Mouse (Mus musculus) heart, postnatal 10 days (tissue): ENCODE measurements around the gene Adam15. TPM values are rescaled to one million over a fixed set of nuclear protein-coding genes. Genes with fewer than 3 reads are reported as not detected.

Experiments used
- DNase-seq, 2 experiments: peaks; one replicate each; pipeline ENCODE4 v3.0.0; 2021
- intact Hi-C: fragments of 180-260 bp; cut with DNase I; formaldehyde crosslinking; loops from one replicate; pipeline ENCODE4 v1.15.1; 2025
- total RNA-seq, 2 experiments: library from RNA; stranded (reverse); gene quantifications; 2 replicates each; pipeline ENCODE4 v1.2.3; 2021

Adam15 gene
- total RNA-seq, 2 experiments from 2014 or later, result 101 to 118 TPM

- DNase-seq, result no peak
- intact Hi-C loops, result no loop called here
Measured at GRCm38 (mm10) chr3:89330346-89330745, 19.4 kb downstream of the Adam15 start.

- intact Hi-C loops, result no loop called here
- no peak for DNase-seq
Measured at GRCm38 (mm10) chr3:89328623-89329022, 21.2 kb downstream of the Adam15 start.

DNA sequence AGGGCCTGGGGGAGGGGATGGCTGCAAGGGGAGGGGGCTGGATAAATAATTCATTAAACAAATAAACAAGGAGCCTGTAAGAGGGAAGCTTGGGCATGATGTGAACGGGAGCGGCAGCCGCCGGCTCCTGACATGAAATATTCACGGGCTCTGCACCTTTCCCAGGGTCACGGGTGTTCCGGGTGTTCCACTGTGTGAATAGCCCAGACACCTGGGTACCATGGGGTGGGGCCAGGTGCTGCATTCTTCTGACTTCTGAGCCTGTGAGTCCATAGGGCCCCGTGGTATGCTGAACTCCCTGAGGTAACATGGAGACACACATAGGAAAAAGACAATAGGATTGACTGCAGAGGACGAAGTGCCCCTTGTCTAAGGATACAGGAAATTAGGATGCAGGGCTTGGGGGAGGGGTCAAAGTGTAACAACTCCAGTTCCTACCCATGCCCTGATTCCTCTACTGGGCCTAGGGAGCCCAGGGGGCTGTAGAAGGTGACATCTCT is 22.4 kb downstream of the Adam15 start:
- intact Hi-C loops, result no loop called here
- no peak for DNase-seq

- intact Hi-C loops, result no loop called here
- no peak for DNase-seq
Measured at GRCm38 (mm10) chr3:89325882-89326281, 23.9 kb downstream of the Adam15 start.

DNA sequence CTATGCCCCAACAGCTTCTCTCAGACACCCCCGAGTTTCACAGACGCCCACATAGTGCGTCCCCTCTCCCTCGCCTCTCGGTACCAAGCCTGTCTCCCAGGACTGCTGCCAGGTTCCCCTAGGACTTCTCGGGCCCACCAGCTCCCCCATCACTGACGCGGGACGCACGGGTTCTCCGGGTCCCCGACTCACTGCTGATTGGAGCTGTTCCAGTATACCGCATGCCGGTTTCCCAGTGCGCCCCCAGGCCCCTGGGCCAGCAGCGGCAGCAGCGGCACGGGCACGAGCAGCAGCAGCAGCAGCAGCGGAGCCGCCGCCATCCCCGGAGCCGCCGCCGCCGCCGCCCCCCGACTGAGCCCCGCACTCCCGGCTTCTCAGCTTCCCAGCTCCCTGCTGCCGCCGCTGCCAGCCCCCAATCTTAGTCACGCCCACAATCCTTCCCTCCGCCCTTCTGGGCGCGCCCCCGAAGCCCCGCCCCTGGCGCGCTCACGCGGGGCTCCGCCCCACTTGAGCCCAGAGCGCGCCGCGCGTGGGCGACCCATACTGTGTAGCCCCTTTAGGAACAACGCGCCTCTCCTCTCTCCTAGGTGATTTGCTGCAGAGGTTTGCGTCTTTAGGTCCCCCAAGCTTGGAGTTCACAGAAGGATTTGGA is 27.2 kb downstream of the Adam15 start, which contains the start of gene Efna3:
TSS of gene Efna3 (minus strand) at position 452 of the 652 bp plus-strand sequence.
- DNase-seq, result peak; percentile 66 to 69
- intact Hi-C loops, result no loop called here

GRCm38 (mm10) chr3:89322131-89322500 is 27.7 kb downstream of the Adam15 start:
- no peak for DNase-seq
- intact Hi-C loops, result no loop called here

DNA sequence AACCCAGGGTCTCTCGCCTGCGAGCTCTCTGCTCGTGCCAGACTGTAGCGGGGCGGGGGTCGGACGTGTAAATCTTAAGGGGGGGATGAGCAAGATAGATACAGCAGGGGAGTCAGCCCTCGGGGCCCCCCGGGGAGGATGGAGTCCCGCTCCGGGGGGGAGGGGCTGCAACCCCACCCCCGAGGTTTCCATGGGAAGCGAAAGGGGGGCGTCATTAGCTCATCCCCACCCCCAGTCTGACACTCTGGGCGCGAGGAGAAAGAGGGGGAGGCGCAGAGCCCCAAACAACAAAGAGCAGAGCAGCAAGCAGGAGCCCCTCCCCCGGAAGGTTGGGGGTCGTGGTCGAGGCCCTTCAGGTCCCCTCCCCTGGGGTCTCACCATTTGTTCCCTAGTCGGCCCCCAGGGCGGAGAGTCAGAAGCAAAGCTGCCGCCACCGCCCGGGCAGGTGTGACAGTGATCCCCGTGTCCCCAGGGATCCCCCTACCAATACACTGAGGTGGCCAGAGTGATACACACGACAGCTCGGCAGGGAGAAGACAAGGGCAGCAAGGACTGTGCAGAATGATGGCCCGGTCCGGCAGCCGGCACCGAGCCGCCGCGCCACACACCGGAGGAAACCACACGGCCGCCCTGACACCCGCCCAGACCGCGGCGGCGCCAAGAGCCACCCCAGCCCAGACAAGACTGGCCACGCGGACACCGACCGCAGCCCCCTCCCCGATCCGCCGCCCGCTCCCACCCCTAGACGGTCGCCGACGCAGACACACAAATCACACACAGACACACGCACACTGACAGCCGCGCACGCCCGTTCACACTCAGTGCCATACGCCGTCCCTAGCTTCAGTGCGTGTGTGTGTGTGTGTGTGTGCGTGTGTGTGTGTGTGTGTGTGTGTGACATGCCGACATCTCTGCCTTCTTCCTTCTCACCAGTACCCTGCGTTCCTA is 28.3 kb downstream of the Adam15 start:
- no peak for DNase-seq
- intact Hi-C loops, result no loop called here

- no peak for DNase-seq
Measured at GRCm38 (mm10) chr3:89320581-89321182, 29.1 kb downstream of the Adam15 start.

DNA sequence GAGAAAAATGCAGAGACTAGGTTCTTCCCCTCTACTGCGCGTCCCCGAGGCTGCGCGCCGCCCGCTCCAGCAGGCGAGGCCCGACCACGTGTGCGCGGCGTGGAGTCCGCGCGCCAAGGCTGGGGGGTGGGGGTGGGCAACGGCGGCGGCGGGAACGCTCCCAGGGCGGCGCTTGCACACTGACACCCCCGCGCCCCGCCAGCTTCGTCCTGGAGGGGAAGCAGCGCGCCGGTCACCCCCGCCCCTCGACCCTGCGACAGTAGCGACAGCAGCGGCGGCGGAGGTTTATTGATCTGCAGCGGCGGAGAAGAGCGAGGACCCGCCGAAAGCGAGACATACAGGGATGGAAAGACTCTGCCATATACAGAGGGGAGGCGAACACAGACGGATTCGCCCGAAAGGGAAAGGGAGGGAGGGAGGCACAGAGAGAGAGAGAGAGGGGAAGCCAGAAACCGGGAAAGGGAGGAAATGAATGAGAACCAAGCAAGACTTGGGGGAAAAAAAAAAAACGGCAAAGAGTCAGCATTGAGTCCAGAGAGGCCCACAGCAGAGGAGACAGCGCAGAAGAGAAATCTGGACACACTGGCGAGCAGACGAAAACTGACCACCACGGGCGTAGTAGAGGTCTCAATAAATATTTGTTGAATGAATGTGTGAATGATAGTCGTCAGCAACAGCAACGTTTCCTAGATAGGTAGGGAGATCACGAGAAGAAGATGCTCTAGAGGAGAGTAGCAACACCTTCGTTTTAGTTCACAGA is 30.0 kb downstream of the Adam15 start:
- DNase-seq, result no peak
- intact Hi-C loops, result no loop called here

More at GRCm38 (mm10) chr3:89320581-89321182, 29.1 kb downstream of the Adam15 start:
- intact Hi-C loops, result no loop called here

GRCm38 (mm10) chr3:89318971-89319590 is 30.7 kb downstream of the Adam15 start:
- DNase-seq, result no peak
- intact Hi-C loops, result no loop called here

DNA sequence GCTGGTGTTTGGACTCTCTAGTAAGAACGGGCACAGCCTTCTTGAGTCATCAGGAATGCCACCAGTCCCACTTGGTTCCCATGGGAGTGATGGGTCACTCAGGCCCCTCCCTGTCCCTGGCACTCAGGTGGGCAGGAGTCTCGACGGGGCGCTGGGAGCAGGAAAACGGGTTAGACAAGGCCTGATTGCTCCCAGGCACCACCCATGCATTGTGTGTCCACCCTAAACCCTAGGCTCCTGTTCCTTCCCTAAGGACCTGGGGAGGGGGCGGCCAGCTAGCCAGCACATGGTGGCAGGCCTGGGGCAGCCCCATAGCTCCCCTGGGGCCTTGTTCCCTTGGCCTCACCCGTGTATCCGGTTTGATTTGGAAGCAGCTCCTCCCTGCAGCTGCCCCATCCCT is 31.5 kb downstream of the Adam15 start:
- no peak for DNase-seq
- intact Hi-C loops, result no loop called here

- DNase-seq, result no peak
- intact Hi-C loops, result loop anchor here (1.0 to 2.0 kb wide), 3 partner anchors 20 to 168 kb away; no protein-coding TSS in a partner anchor
Measured at GRCm38 (mm10) chr3:89317246-89317645, 32.5 kb downstream of the Adam15 start.

GRCm38 (mm10) chr3:89316833-89317232 is 33.0 kb downstream of the Adam15 start:
- DNase-seq, result peak; percentile 90 to 93
- intact Hi-C loops, result loop anchor here (1.0 to 2.0 kb wide), 3 partner anchors 20 to 168 kb away; no protein-coding TSS in a partner anchor

GRCm38 (mm10) chr3:89315930-89316831 is 33.6 kb downstream of the Adam15 start:
- intact Hi-C loops, result loop anchor here (2.0 kb wide), 1 partner anchor 21 kb away; no protein-coding TSS in a partner anchor

DNA sequence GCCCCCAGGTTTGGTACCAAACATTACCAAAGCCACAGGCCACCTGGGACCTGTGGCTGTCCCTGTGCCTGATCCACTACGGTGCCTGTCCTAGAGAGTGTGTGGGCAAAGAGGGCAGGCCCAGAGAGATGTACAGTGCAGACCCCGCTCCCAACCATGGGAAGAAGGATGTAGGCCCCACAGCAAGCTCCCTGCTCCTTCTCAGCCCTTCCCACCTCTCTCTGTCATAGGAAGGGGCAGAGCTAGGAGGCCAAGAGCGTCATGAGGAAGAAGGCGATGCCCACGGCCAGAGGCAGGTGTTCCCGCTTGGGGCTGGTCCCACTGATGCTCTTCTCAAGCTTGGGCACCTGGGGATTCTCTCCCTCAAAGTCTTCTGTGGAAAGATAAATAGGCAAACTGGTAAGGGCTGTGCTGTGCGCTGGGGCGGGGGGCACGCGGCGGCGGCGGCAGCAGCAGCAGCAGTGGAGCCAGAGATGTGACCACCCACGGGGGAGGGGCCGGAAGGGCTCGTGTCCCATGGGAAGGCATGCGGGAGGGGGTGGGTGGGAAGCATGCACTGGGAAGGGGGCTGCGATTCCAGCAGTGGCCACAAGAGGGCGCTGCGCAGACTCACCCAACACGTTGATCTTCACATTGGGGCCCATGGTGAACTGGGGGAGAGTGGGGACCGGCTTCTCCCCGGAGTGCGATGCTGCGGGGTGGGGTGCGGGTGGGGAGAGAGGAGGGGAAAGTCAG is 34.4 kb downstream of the Adam15 start:
- DNase-seq, result peak; percentile 78 to 91
- intact Hi-C loops, result no loop called here

More at GRCm38 (mm10) chr3:89315930-89316831, 33.6 kb downstream of the Adam15 start:
- no peak for DNase-seq

DNA sequence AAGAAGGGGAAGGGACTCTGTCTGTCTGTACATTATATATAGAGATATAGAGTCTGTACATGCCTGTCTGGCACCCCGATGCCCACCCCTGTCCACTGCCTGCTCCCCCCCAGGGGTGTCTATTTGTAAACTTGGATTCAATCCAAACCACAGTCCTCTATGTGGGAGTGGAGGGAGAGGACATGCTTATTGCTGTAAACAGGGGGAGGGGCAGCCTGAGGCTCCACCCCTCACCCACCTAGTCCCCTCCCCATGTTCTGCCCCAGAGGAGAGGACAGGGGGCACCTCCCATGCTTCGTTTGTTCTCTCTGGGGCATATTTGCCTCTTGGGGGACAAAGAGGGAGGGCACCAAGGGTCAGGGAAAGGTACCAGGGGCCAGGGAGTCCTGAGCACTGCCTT is 35.0 kb downstream of the Adam15 start:
- intact Hi-C loops, result no loop called here
- no peak for DNase-seq

DNA sequence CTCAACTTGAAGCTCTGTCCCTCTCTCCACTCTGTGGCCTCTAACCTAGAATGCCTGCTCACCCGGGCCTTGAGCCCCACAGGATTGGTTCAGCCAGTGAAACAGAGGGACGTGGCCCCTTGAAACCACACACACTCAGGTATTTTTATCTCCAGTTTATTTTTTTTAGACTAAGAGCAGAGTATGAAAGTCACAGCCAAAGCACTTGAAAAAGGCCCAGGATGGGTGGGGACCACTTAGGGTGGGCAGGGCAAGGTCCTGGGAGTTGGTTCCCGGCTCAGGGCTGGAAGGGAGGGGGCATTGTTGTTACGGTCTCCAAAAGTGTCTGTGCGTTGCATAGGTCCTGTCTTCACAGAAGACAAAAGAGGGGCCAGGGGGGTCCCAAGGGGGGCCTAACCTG is 35.5 kb downstream of the Adam15 start:
- intact Hi-C loops, result no loop called here
- DNase-seq, result no peak

DNA sequence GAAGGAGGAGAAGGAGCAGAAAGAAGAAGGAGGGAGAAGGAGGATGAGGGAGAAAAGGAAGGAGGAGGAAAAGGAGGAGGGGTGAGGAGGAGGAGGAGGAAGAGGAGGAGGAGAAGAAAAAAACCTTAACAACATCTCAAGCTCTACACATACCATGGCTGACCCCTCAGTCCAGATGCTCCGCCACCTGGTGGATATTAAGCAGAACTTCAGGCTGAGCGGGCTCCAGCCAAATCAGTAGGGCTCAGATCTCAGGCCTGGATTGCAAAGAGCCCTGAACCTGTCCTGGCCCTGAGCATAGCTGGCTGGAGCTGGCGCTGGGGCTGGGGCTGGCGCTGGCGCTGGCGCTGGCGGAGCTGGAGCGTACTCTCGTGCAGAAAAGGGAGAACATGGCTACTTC is 41.7 kb downstream of the Adam15 start:
- DNase-seq, result peak; percentile 73 to 78
- intact Hi-C loops, result loop anchor here (1.0 to 10.0 kb wide), 3 partner anchors 25 to 203 kb away; partner anchors contain the start of genes Fdps and Gm43738
